Mouse (Mus musculus) kidney, adult 8-10 months (tissue): ENCODE data around the gene 4933430I17Rik.

Source experiments
- DNase-seq, 2 experiments: peaks; one replicate each; pipeline ENCODE4 v3.0.0; 2022

Gene 4933430I17Rik

GRCm38 (mm10) chr4:62505991-62506390, 19.2 kb upstream of the 4933430I17Rik start:
- no peak for DNase-seq

GRCm38 (mm10) chr4:62506798-62507197, 18.4 kb upstream of the 4933430I17Rik start:
- DNase-seq = peak in 1 of 2 experiments; percentile 58

GRCm38 (mm10) chr4:62508839-62509238, 16.3 kb upstream of the 4933430I17Rik start:
- peak in 1 of 2 experiments; percentile 52 for DNase-seq

GRCm38 (mm10) chr4:62509946-62510345, 15.2 kb upstream of the 4933430I17Rik start:
- peak; percentile 83 to 87 for DNase-seq

GRCm38 (mm10) chr4:62513998-62514506, 11.1 kb upstream of the 4933430I17Rik start:
- no peak for DNase-seq

- no peak for DNase-seq
Observed at GRCm38 (mm10) chr4:62514995-62515394, 10.2 kb upstream of the 4933430I17Rik start.

- DNase-seq = no peak
Observed at GRCm38 (mm10) chr4:62515490-62515889, 9.7 kb upstream of the 4933430I17Rik start.

GRCm38 (mm10) chr4:62516079-62516478, 9.1 kb upstream of the 4933430I17Rik start:
- DNase-seq = peak; percentile 69 to 79

GRCm38 (mm10) chr4:62516579-62516978, 8.6 kb upstream of the 4933430I17Rik start:
- no peak for DNase-seq

GRCm38 (mm10) chr4:62517046-62517445, 8.1 kb upstream of the 4933430I17Rik start:
- no peak for DNase-seq

GRCm38 (mm10) chr4:62517538-62518415, 7.4 kb upstream of the 4933430I17Rik start:
- no peak for DNase-seq

- peak; percentile 72 to 81 for DNase-seq
Observed at GRCm38 (mm10) chr4:62518416-62519121, 6.6 kb upstream of the 4933430I17Rik start.

GRCm38 (mm10) chr4:62519122-62519848, 5.9 kb upstream of the 4933430I17Rik start:
- DNase-seq = no peak

GRCm38 (mm10) chr4:62519849-62520233, 5.3 kb upstream of the 4933430I17Rik start, which contains the start of gene Alad:
Alad (minus strand) TSS chr4:62519918.
- peak; percentile 93 to 95 for DNase-seq

GRCm38 (mm10) chr4:62520892-62521400, 4.2 kb upstream of the 4933430I17Rik start:
- no peak for DNase-seq

GRCm38 (mm10) chr4:62525489-62525811, 281 bp downstream of the 4933430I17Rik start:
- DNase-seq = no peak

GRCm38 (mm10) chr4:62526256-62526655, 1.1 kb downstream of the 4933430I17Rik start:
- no peak for DNase-seq

- no peak for DNase-seq
Observed at GRCm38 (mm10) chr4:62527655-62528054, 2.5 kb downstream of the 4933430I17Rik start.

- no peak for DNase-seq
Observed at GRCm38 (mm10) chr4:62533729-62534128, 8.6 kb downstream of the 4933430I17Rik start.

GRCm38 (mm10) chr4:62541802-62542201, 16.6 kb downstream of the 4933430I17Rik start:
- DNase-seq = no peak

GRCm38 (mm10) chr4:62543782-62544181, 18.6 kb downstream of the 4933430I17Rik start:
- DNase-seq = no peak

GRCm38 (mm10) chr4:62544801-62545200, 19.6 kb downstream of the 4933430I17Rik start:
- DNase-seq = no peak

GRCm38 (mm10) chr4:62551966-62552365, 26.8 kb downstream of the 4933430I17Rik start:
- no peak for DNase-seq
